Mouse (Mus musculus) ES-E14 (cell line): ENCODE measurements at regions not wholly inside any gene's neighbourhood (a gene's known extent, or its start where the extent isn't known, plus 50 kb on each side); places are given as distances from the start of the nearest gene placed in this dataset.

Experiments
- DNase-seq: peaks from one replicate; pipeline ENCODE4 v3.0.0-alpha.2; 2013; ENCODE audit warnings: low read depth, low spot score
- H3K27ac ChIP-seq: 2 replicates; pipeline ENCODE4 v1.5.1; 2012; ENCODE audit warnings: low read depth, mild to moderate bottlenecking, low read length, moderate library complexity, mixed read lengths; ENCODE audit not compliant: poor library complexity, insufficient read depth, severe bottlenecking
- H3K36me3 ChIP-seq: 2 replicates; pipeline ENCODE4 v1.6.1; 2012; ENCODE audit warnings: mild to moderate bottlenecking, low read length, moderate library complexity, mixed read lengths; ENCODE audit not compliant: control insufficient read depth, poor library complexity, insufficient read depth, severe bottlenecking
- H3K4me1 ChIP-seq, 2 experiments: fragments of 150-350 bp in 1 of 2; sonication (generic) in 1 of 2; 2 replicates each; pipeline ENCODE4 v1.6.1; 2012; ENCODE audit warnings: low read length in 2 of 2, mild to moderate bottlenecking in 1 of 2, mixed read lengths in 1 of 2; ENCODE audit not compliant: control insufficient read depth in 2 of 2, insufficient read depth in 2 of 2, poor library complexity in 1 of 2
- H3K4me3 ChIP-seq, 2 experiments: fragments of 150-350 bp in 1 of 2; sonication (generic) in 1 of 2; 2 replicates each; pipeline ENCODE4 v1.5.1; 2012; ENCODE audit warnings: low read length in 2 of 2, low read depth in 1 of 2, mild to moderate bottlenecking in 1 of 2, mixed read lengths in 1 of 2; ENCODE audit not compliant: insufficient read depth in 1 of 2, poor library complexity in 1 of 2, severe bottlenecking in 1 of 2
- H3K9ac ChIP-seq: 2 replicates; pipeline ENCODE4 v1.6.1; 2012; ENCODE audit warnings: low read depth, mild to moderate bottlenecking, low read length, mixed read lengths; ENCODE audit not compliant: poor library complexity, insufficient read depth, severe bottlenecking
- H3K9me3 ChIP-seq: fragments of 150-350 bp; sonication (generic); 2 replicates; pipeline ENCODE4 v1.6.1; 2012; ENCODE audit warnings: low read depth, mild to moderate bottlenecking, low read length; ENCODE audit not compliant: control insufficient read depth, insufficient read depth
- CHD2 ChIP-seq: IDR thresholded peaks from 2 replicates; pipeline ENCODE4 v1.6.1; 2014; ENCODE audit warnings: mild to moderate bottlenecking, low read depth, low read length, inconsistent platforms
- HCFC1 ChIP-seq: IDR thresholded peaks from 2 replicates; pipeline ENCODE4 v1.6.1; 2012; ENCODE audit warnings: low read length, inconsistent platforms, borderline replicate concordance; ENCODE audit not compliant: insufficient read depth
- MAFK ChIP-seq: IDR thresholded peaks from 2 replicates; pipeline ENCODE4 v1.6.1; 2014; ENCODE audit warnings: mild to moderate bottlenecking, low read depth, low read length, inconsistent platforms; ENCODE audit not compliant: insufficient read depth
- ZC3H11A ChIP-seq: IDR thresholded peaks from 2 replicates; pipeline ENCODE4 v1.6.1; 2012; ENCODE audit warnings: low read depth, mild to moderate bottlenecking, inconsistent platforms, low read length, borderline replicate concordance
- ZNF384 ChIP-seq: IDR thresholded peaks from 2 replicates; pipeline ENCODE4 v1.6.1; 2012; ENCODE audit warnings: low read depth, low read length, inconsistent platforms
- in situ Hi-C, 2 experiments: fragments of 600-800 bp; cut with MboI; formaldehyde crosslinking; loops; one replicate each; pipeline ENCODE4 v1.15.1; 2025; ENCODE audit warnings: low sequenced_read_pairs in 2 of 2, inconsistent platforms in 1 of 2; ENCODE audit not compliant: unreplicated experiment in 2 of 2

GRCm38 (mm10) chr11:56166849-56167248 lies 126.0 kb upstream of the Nmur2 start:
- Histone ChIP-seq H3K4me3 (no peak overlapping the region), H3K9ac (no peak overlapping the region), H3K36me3 (no peaks in the 10 kb centered on the region), H3K9me3 (no peaks in the 10 kb centered on the region), H3K4me1 (no peaks in the 10 kb centered on the region; a peak in 1 of 4 replicates), H3K27ac (no peak overlapping the region)
- in situ Hi-C loops = no loop called here
- no peak for DNase-seq
- TF ChIP-seq CHD2 (no peak), HCFC1 (no peak), MAFK (no peak), ZNF384 (no peak), ZC3H11A (no peak)

- no peak for TF ChIP-seq MAFK
- TF ChIP-seq ZNF384 = no peak
- TF ChIP-seq ZC3H11A = no peak
- TF ChIP-seq CHD2 = no peak
- no peak for TF ChIP-seq HCFC1
- DNase-seq = no peak
- Histone ChIP-seq H3K27ac (no peak overlapping the region), H3K4me3 (no peak overlapping the region), H3K4me1 (no peaks in the 10 kb centered on the region; a peak in 1 of 4 replicates), H3K36me3 (no peaks in the 10 kb centered on the region), H3K9ac (no peak overlapping the region), H3K9me3 (no peaks in the 10 kb centered on the region)
- in situ Hi-C loops = no loop called here
These were observed 124.9 kb upstream of the Nmur2 start for GRCm38 (mm10) chr11:56165759-56166158.

- H3K36me3 ChIP-seq = no peaks in the 10 kb centered on the region
- no peak overlapping the region for H3K9ac ChIP-seq
- no peaks in the 10 kb centered on the region for H3K4me1 ChIP-seq
- H3K4me3 ChIP-seq = no peak overlapping the region
- no peak overlapping the region for H3K27ac ChIP-seq
- no peaks in the 10 kb centered on the region for H3K9me3 ChIP-seq
- in situ Hi-C loops = no loop called here
- no peak for DNase-seq
- TF ChIP-seq CHD2 (no peak), ZC3H11A (no peak), ZNF384 (no peak), MAFK (no peak), HCFC1 (no peak)
These were observed 119.5 kb upstream of the Nmur2 start for GRCm38 (mm10) chr11:56160286-56160685.

- DNase-seq = peak; percentile 27
- TF ChIP-seq ZNF384 (no peak), HCFC1 (no peak), MAFK (no peak), ZC3H11A (no peak; the same call in 1 of the 2 replicates), CHD2 (no peak)
- in situ Hi-C loops = no loop called here
- Histone ChIP-seq H3K9ac (no peak overlapping the region), H3K27ac (no peak overlapping the region), H3K9me3 (no peaks in the 10 kb centered on the region), H3K4me1 (no peaks in the 10 kb centered on the region), H3K4me3 (no peak overlapping the region), H3K36me3 (no peaks in the 10 kb centered on the region)
These were observed 118.7 kb upstream of the Nmur2 start for GRCm38 (mm10) chr11:56159412-56160074.

GRCm38 (mm10) chr11:56150825-56151342 lies 110.1 kb upstream of the Nmur2 start:
- Histone ChIP-seq H3K9me3 (no peaks in the 10 kb centered on the region), H3K4me1 (no peaks in the 10 kb centered on the region), H3K36me3 (no peaks in the 10 kb centered on the region), H3K27ac (no peak overlapping the region), H3K9ac (no peak overlapping the region), H3K4me3 (no peak overlapping the region)
- in situ Hi-C loops = no loop called here
- TF ChIP-seq CHD2 (no peak), MAFK (no peak), HCFC1 (no peak), ZC3H11A (no peak), ZNF384 (no peak)
- DNase-seq = no peak
